Comparison of ENCODE assay signal across 11 mouse cellular contexts in genomic region chr4:59764950-59765349, GRCm38 (mm10). TPM values are rescaled to one million over a fixed set of nuclear protein-coding genes. Genes with fewer than 3 reads are reported as not detected.
DNase-seq lines count a peak whose midpoint lies in the region; ATAC-seq lines count a peak whose summit lies in the region.
"Had no signal": no experiment of that assay in that cellular context is flagged by ENCODE, and none has a peak within 500 bp of the region (broad histone marks: within the 10 kb centered on the region; RNA-seq: fewer than 3 reads in every experiment).

No protein-coding gene starts in this region.

- H3K4me2 ChIP-seq in kidney, embryonic 15.5 days: peak overlapping the region; percentile 40
- peak overlapping the region; percentile 23; the same call in 1 of the 2 replicates for H3K4me2 ChIP-seq in embryonic facial prominence, embryonic 14.5 days (ENCODE audit: low read depth, low read length)
- peak overlapping the region; percentile 22 for H3K4me2 ChIP-seq in limb, embryonic 13.5 days (replicated peaks)

- no peaks in the 10 kb centered on the region for H3K9me3 ChIP-seq in kidney, embryonic 15.5 days (replicated peaks)
- H3K9me3 ChIP-seq in embryonic facial prominence, embryonic 14.5 days (ENCODE audit: control insufficient read depth, low read length): no peaks in the 10 kb centered on the region
- H3K9me3 ChIP-seq in limb, embryonic 13.5 days: no peaks in the 10 kb centered on the region
- H3K9me3 ChIP-seq: G1E had no signal

- peaks cover 9% of the 10 kb centered on the region for H3K36me3 ChIP-seq in kidney, embryonic 15.5 days
- H3K36me3 ChIP-seq in embryonic facial prominence, embryonic 14.5 days (ENCODE audit: control insufficient read depth, insufficient read depth, low read length): peaks cover 4% of the 10 kb centered on the region
- H3K36me3 ChIP-seq in limb, embryonic 13.5 days: peaks cover 4% of the 10 kb centered on the region

- H3K27ac ChIP-seq in kidney, embryonic 15.5 days: peak overlapping the region; percentile 84
- H3K27ac ChIP-seq in embryonic facial prominence, embryonic 14.5 days (replicated peaks; ENCODE audit: low read depth, low read length): peak overlapping the region; percentile 46
- no peak overlapping the region; the same call in 1 of the 2 replicates for H3K27ac ChIP-seq in limb, embryonic 13.5 days

- H3K4me1 ChIP-seq in kidney, embryonic 15.5 days: peaks cover 20% of the 10 kb centered on the region
- peaks cover 8% of the 10 kb centered on the region; the same call in 1 of the 2 replicates for H3K4me1 ChIP-seq in embryonic facial prominence, embryonic 14.5 days (ENCODE audit: control insufficient read depth, insufficient read depth, low read length)
- H3K4me1 ChIP-seq in limb, embryonic 13.5 days: 0 out of 2 replicates have a peak, but pooled peaks cover 3% of the 10 kb centered on the region

- no peaks in the 10 kb centered on the region for H3K27me3 ChIP-seq in kidney, embryonic 15.5 days
- no peaks in the 10 kb centered on the region for H3K27me3 ChIP-seq in embryonic facial prominence, embryonic 14.5 days (replicated peaks; ENCODE audit: control insufficient read depth, insufficient read depth, low read length)
- no peaks in the 10 kb centered on the region for H3K27me3 ChIP-seq in limb, embryonic 13.5 days

- ATAC-seq in kidney, embryonic 15.5 days (replicated peaks; ENCODE audit: low FRiP score): no peak
- ATAC-seq in embryonic facial prominence, embryonic 14.5 days (ENCODE audit: low read depth): no peak
- no peak for ATAC-seq in limb, embryonic 13.5 days (ENCODE audit: low FRiP score, low read depth)

- no peak overlapping the region for H3K4me3 ChIP-seq in kidney, embryonic 15.5 days (replicated peaks)
- H3K4me3 ChIP-seq in embryonic facial prominence, embryonic 14.5 days (ENCODE audit: low read depth, low read length): no peak overlapping the region
- no peak overlapping the region for H3K4me3 ChIP-seq in limb, embryonic 13.5 days

- DNase-seq in kidney, adult 11 months: no peak
- peak; percentile 29 for DNase-seq in R1 (ENCODE audit: low read depth, low spot score)
- DNase-seq in embryonic facial prominence, embryonic 14.5 days (ENCODE audit: low spot score): no peak
- DNase-seq in thymus, postnatal 36 days: no peak
- DNase-seq in Muller cell, postnatal 12 days (ENCODE audit: inconsistent ontology term): no peak
- no peak for DNase-seq in gastrocnemius, postnatal 36 days
- DNase-seq: adrenal gland, postnatal 25 days; thymus, postnatal 25 days had no signal

- intact Hi-C loops in gastrocnemius, postnatal 36 days (cut with DNase I): loop anchor here (10.0 kb wide), 1 partner anchor 400 kb away; no protein-coding TSS in a partner anchor

- no peak overlapping the region for H3K9ac ChIP-seq in kidney, embryonic 15.5 days
- no peak overlapping the region for H3K9ac ChIP-seq in embryonic facial prominence, embryonic 14.5 days (ENCODE audit: low read depth, low read length)
- no peak overlapping the region for H3K9ac ChIP-seq in limb, embryonic 13.5 days

- WGBS in kidney, embryonic 15.5 days: 65% methylated on average over 7 of the region's 7 CpGs
- WGBS in embryonic facial prominence, embryonic 14.5 days: 70% methylated on average over 7 of the region's 7 CpGs
- WGBS in limb, embryonic 13.5 days: 75% methylated on average over 7 of the region's 7 CpGs

RNA-seq across cellular contexts. Expression of gene Inip, which starts 36.4 kb away (rescaled TPM):
- 59.3 and 63.3 TPM in 2 replicates for polyA plus RNA-seq in kidney, embryonic 15.5 days (2015; fragmentation: Nextera tagmentation; extraction: Ambion mirVana)
- 34.3 and 40.6 TPM in 2 replicates for polyA plus RNA-seq in embryonic facial prominence, embryonic 14.5 days (2014; fragmentation: Nextera tagmentation; extraction: Ambion mirVana)
- 60.7 and 61.0 TPM in 2 replicates for polyA plus RNA-seq in limb, embryonic 13.5 days (2015; fragmentation: Nextera tagmentation; extraction: Ambion mirVana)
- 1 to 10 TPM; 1.9 to 3.9 TPM for total RNA-seq in gastrocnemius, postnatal 36 days (2021)

RNA-seq across cellular contexts. Expression of gene Snx30, which starts 40.7 kb away (rescaled TPM):
- polyA plus RNA-seq in kidney, embryonic 15.5 days (2015; fragmentation: Nextera tagmentation; extraction: Ambion mirVana): 6.0 and 7.7 TPM in 2 replicates
- polyA plus RNA-seq in embryonic facial prominence, embryonic 14.5 days (2014; fragmentation: Nextera tagmentation; extraction: Ambion mirVana): 14.1 and 15.1 TPM in 2 replicates
- polyA plus RNA-seq in limb, embryonic 13.5 days (2015; fragmentation: Nextera tagmentation; extraction: Ambion mirVana): 8.0 and 11.2 TPM in 2 replicates
- 1 to 10 TPM; 2.4 to 3.4 TPM for total RNA-seq in gastrocnemius, postnatal 36 days (2021)
